Mouse (Mus musculus): ENCODE results near the gene Faap24.

DNA sequence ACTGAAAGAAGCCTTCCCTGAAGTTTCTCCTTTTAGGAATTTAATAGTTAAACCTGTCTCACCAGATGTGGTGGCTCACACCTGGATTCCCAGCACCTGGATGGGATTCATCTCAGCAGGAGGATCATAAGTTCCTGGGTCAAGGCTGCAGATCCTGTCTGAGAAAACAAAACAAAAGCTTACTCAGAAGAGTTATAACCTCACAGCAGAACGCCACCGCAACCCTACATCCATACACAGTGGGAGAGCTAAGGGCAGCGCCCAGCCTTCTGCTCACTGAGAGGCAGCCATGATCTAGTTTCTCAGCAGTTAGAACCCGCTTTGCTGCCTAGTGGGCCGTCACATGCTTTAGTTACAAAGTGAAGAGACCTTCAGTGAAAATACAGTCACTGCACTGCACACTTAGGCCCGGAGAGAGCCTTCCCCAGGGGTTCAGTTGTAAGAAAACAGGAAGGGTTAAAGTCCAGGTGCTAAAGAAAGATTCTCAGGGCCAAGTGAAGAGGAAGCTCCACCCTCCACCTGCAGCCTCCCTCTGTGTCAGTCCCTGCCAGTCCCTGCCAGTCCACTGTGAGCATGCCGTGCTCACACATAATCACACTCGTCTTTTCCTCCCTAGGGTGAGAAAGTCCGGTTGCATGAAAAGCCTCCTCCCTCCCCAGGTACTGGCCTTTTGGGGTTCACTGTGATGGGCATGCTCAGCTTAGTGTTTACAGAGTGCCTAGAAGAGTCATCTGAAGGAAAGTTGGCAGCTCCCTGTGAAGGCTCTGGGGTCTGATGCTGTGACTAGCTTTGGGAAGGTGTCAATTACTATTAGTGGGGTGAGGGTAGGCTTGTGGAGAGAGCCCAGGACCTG lies 19.4 kb upstream of the Faap24 start:
- TF ChIP-seq CTCF (IDR thresholded peaks at IDR 0.05; ENCODE audit: control insufficient read depth, insufficient read depth, insufficient read length) (no peak), USF1 (IDR thresholded peaks at IDR 0.05; ENCODE audit: low read depth) (no peak), CEBPB (IDR thresholded peaks at IDR 0.05; ENCODE audit: low read depth) (no peak)

All from C2C12 (cell line).